Mouse (Mus musculus): Measurements from ENCODE around the gene Obox7. TPM values are rescaled to one million over a fixed set of nuclear protein-coding genes. Genes with fewer than 3 reads are reported as not detected.

Gene Obox7
- total RNA-seq (2023): not detected

DNA sequence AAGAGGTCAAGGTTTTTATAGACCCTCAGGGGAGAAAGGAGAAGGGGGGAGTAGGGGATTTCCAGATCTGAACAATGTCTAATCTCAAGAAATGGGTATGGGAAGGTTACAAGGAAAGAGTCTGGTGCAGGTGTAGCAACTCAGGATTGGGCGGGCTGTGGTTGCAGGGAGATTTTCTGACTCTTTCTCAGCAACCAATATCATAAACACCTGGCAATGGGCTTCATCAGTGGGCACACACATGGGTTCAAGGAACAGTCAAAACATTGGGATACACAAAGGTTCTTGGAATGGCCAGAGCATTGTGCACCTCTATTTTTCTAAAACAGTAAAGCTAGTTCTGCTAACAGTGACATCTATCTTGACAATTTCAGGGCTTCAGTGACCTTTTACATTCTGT is at the start of gene Obox7:
Gene Obox7 (plus strand): TSS at position 301 of the 400 bp plus-strand sequence.

Other genes with a start within 250 kb of the Obox7 start
- gene Sult2a8, start 212.7 kb upstream of the Obox7 start, total RNA-seq (2023): not detected
- gene Sult2a7, start 165.3 kb upstream of the Obox7 start, total RNA-seq (2023): not detected
- gene Vmn1r90, start 96.0 kb upstream of the Obox7 start, total RNA-seq (2023): not detected